Mouse (Mus musculus) urinary bladder, postnatal 36 days (tissue): Measurements from ENCODE around the gene Colgalt2.

Experiments
- DNase-seq, 2 experiments: peaks; one replicate each; pipeline ENCODE4 v3.0.0; 2022; ENCODE audit warnings: low spot score in 2 of 2, mixed read lengths in 1 of 2

Colgalt2 gene

DNA sequence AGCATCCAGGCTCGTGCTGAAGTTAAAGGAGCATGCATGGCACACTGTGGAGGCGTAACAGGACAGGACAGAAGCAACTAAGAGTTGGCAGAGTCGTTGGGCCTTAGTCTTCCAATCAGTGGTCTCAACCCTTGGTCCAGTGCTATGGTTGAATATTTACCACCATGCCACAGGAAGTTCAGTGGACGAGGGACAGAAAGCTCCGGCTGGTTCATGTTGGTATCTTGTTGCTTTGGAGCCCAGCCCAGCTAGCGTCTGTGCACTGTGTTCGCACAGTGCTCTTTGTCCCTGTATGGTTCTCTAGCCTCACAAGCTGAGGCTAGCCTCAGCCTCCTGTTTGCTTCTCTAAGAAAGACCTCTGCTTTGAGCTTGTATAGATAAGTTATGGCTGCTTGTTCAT, 134.9 kb downstream of the Colgalt2 start:
- no peak for DNase-seq

DNA sequence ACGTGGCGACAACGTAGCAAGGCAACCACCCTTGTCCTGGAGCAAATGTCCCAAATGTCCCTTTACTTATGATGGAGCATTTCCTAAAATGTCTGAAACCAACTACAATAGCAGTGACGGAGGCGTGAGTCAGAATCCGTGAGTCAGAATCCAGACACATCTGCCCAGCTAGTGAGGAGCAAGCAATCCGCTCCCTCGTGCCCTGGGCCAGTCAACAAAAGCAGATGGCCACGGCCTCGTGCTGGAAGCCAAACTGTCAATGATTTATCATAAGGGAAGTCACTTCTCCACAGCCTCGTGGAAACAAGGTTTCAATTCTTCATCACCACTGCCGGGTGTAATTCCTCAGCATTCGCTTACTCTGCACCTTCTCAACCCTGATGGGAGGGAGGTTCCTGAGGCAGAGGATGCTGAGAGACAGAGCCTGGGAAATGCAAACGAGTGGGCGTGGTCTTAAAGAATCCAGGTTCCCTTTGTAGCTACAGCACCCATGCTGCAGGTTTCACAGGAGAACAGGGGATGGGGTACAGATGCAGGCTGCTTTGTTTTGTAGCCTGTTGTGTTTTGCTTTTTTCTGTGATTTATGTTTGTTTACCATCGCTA, 136.9 kb downstream of the Colgalt2 start:
- DNase-seq = peak in 1 of 2 experiments; percentile 25

DNA sequence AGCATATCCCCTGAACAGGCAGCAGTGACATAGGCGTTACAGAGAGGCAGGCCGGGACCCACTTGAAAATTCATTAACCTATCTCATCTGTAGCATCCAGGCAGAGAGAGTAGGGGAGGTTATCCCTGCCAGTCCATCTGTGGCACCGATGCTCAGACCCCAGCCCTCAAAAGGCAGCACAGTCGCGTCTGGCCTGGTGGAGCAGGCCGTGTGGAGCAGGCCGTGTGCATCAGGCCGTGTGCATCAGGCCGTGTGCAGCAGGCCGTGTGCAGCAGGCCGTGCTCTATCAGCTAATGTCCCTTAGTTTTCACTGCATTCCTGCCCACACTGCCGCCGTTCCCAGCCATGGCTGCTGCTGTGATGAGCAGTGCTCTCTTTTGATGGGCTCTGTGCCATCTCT, 137.6 kb downstream of the Colgalt2 start:
- DNase-seq = no peak

DNA sequence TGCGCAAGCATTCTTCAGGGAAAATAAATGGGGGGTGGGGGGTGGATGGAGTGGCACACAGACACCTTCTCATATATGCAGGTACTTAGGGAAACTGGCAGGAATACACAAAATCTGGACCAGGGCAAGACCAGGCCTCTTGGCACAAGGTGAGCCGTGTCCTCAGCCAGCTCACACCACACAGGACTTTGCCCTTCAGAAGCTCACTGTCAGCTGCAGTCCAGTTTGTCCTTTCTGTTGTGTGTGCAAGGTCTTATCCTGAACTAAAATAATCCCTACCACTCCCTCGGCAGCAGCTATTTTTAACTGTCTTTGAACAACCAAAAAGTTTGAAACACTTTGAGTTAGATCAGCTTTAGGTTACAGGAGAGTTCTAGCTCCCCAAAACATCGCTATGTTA, 139.2 kb downstream of the Colgalt2 start:
- no peak for DNase-seq

DNA sequence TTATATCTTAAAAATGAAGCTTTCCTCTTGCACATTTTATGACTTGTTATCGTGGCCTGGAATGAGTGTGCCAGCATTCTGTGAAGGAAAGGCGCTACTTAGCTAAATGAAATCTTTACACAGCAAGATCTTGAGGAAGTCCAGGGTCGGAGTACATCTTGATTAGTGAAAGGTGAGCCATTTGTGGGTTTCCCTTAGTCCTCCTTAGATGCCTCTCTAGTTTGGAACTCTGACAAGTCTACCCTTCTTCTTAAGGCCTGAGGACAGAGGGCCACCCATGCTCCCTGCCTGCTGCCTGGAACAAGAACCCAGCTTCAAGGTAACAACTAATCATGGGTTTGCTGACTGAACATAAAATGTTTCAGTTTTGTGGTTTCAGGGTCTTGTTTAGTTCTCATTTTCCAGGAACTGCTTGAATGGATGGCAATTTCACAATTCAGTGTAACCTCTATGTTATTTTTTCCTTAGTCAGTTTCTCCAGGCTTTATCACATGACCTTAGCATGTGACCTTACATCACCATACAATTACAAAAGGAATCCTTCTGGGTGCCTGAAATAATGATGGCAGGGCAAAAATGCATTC, 140.8 kb downstream of the Colgalt2 start:
- no peak for DNase-seq

DNA sequence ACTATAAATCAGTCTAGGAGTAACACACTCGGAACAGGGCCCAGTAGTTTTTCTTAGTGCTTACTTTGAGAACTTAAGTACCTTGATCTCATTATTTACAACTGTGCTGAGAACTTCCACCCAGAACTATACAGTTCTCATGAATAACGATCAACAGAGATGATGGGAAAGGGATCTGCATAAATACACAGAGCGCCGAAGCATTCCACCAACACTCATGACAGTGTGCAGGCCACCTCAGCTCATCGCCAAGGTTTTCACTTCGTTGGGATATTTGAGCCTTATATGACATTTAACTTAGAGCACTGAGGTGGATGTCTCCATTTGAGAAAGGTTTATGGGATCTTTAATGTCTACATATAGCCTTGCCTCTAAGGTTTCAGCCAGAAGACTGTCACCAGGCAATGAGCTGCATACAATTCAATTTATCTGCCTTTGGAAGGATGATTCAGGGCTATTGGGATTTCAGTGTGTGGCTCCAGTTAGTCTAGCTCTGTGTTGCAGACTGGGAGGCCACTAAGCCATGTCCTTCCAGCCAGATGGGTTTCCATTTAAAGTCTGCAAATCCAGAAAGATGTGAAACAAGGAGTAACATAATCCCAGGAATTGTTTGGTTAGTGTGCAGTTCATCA, 143.2 kb downstream of the Colgalt2 start:
- DNase-seq = no peak

DNA sequence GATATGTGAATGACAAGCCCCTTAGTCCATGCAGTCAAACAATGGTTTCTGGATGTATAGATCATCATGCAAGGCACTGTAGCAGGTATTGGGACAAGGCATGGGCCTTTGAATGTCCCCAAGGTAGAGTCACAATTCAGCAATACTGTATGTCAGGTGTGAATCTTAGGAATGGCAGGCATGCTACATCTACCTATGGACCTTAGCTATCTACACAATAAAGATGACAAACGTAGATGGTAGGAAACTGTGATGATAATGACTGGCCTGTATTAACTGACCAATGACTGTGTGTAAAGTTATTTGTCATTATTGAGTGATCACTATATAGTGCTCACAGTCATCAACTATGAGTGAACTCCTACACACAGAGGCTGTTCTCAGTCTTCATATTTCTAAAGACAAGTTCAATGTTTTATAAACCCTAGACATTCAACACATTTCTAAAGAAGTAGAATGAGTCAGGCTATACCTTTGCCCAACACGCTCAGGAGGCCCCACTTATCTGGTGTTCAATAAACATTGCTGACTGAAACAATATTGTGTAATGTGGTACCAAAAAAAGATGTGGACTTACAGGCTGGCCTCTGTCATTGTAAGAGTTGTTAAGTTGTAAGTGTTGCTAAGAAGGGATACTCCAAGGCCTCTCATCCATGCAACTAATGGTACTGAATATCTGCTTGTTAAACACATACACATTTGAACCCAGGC, 144.0 kb downstream of the Colgalt2 start:
- DNase-seq = no peak

DNA sequence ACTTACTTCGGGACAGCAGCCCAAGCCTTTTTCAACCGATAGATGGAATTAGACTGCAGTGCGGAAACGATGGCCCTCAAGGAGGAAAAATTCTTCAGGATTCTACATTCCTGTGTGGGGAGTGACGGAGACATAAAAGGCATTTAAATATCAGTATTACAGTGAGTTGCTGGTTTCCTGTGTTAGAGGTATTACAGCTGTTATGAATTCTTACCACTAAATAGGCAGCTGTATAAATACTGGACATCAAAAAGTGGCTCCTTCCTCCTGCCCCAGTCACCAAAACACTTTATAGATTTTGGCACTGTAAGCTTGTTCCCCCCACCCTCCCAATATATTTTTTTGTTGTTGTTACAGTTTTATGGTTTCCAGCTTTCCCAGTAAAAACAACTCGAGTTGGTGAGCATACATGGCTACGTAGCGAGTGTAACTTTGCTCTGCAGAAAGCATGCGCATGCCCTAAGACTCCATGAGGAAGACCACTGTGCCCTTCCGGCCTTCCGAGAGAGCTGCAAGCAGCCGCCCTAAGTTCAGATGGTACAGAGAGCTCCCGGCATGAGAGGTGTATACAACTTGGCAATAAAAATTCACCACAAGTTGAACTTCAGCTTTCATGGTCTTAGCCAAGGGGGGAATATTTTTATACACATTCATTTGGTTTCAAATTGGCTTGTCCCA, 149.6 kb downstream of the Colgalt2 start:
- DNase-seq = no peak

DNA sequence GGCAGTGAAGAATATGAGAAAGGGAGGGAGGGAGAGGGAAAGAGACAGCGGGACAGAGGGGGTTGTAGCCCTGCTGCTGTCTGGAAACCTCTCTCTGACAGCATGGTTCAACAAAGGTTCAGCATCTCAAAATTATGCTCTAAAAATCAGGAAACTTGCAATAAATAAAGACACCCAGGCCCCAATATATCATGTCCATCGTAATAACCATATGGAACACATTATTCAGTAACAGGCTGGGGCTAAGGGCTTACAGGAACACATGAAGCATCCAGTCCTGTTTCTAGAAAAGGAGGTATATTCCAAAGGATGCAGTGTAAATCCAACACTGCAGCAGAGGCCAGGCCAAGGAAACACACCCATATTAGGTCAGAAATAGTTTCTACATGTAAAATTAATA, 150.9 kb downstream of the Colgalt2 start:
- no peak for DNase-seq

DNA sequence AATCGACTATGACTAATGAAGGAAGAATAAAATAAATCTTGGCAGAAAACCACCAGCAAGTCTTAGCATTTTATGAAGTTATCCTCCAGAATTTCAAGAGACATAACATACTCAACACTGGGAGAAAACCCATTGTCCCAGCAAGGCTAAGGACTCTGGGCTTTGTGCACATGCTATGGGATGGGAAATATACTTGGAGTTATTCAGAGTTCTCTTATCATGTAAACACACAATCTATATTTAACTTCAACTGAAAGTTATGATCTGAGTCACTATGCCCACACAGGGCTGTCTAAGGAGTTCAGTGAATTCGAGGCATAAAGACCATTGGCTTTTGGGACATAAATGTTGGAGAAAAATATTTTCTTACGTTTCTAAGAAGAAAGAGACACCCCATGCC, 151.3 kb downstream of the Colgalt2 start:
- DNase-seq = no peak

DNA sequence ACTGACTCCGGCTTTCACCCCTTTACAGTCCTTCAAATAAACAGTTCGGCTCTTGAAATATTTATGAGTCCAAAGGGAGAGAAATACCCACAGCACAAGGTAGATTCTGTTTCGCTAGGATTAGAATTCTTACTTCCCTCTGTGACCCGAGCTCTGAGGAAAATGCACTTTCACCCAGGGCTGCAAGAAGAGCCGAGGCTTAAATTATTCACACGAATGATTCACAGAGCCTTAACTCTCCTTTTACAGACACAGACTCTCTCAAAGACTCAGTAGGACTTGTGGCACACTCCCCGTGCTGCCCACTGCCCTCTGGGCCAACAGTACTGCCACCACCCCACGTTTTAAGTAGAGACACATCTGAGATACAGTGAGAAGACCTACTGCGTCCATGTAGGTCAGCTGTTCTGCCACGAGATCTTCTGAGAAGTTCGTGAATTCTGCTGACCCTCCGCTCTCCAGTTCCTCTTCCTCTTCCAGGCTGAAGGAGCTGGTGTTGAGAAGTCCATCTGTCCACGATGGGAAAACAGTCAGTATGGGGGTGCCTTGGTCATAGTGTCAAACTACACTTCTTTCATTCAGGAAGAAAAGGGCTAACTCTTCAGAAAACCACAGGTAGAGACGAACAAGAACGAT, 154.4 kb downstream of the Colgalt2 start:
- no peak for DNase-seq

DNA sequence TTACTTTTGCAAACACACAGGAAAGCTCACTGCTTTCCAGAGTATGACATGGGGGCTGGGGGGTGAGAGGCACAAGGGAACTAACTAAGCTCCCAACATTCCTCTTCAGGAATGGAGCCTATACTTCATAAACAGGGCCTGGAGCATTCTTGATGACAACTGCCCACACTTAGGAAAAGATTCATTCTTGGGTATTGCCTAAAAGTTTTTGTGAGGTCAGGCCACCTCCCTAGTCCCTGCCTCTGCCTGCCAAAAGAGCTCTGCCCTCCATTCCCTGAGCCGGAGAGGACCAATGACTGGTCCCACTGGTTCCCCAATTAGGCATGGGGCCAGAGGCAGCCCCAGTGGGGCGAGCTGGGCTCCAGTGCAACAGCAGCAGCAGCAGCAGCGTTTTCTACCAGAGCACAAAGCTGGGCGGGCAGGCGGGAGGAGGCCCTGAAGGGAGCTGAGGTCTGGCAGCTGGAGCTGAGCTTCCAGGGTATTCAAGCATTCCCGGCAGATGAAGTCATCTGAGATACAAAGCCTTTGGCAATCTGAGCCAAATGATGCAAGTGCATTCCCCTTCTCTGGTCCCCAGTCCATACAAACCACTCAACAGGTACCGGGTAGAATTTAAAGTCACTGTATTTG, 156.4 kb downstream of the Colgalt2 start:
- peak; percentile 33 to 77 for DNase-seq

DNA sequence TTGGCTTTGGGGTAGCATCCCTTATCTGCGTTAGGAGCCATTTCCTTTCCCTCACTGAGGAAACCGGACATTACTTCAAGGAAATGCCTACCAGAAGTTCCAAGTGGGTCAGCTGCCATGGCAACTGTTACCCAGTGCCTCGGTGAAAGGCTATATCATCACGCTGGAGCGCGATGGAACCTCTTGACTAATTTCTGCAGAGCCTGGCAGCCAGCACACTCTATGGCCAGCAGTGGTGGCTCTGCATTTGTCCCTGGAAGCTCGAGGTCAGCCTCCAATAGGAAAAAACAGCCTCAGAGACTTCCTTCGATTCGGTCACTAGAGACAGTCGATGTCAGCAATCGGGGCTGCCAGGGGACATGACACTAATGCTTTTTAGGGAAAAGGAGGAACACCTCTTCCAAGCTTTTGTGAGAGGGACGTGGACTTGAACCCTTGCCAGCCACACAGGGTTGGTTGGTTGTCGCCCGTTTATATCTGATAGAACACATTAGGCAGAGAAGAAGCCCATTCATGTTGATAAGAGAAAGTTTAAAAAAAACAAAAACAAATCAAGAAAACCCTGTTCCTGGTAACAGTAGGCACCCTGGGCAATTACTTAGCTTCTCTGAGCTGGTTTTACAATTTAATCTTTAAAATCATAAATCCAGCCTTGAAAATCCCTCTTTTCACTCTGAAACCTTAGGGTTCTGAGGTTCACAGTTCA, 157.1 kb downstream of the Colgalt2 start:
- DNase-seq = peak in 1 of 2 experiments; percentile 49
